Mouse (Mus musculus) layer of hippocampus, adult 9-11 months (tissue): ENCODE data around the gene Gm20388.
A peak's percentile ranks its signal among the peaks of the same experiment; 100 is the strongest.

Experiments used
- DNase-seq: peaks from one replicate; pipeline ENCODE4 v3.0.0; 2022

Gm20388 gene

GRCm38 (mm10) chr8:122229819-122230711 is 2319.4 kb downstream of the Gm20388 start:
- no peak for DNase-seq

GRCm38 (mm10) chr8:122230712-122231337 is 2320.2 kb downstream of the Gm20388 start:
- DNase-seq, result peak; percentile 40

GRCm38 (mm10) chr8:122234055-122234454 is 2323.4 kb downstream of the Gm20388 start:
- peak; percentile 75 for DNase-seq

DNA sequence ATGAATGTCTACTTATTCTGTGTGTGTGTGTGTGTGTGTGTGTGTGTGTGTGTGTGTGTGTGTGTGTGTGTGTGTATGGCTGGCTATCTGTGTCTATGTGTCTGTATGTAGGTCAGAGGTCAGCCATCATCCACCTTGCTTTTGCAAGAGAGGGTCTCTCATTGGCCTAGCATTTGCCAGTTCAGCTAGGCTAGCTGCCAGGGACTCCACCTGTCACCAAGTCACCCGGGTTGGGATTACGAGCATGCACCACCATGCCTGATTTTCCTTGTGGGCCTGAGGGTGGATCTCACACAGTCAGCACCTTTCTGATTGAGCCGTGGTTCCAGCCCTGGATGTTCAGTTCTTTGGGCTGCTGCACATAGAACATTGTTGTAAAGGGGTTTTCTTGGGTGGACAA is 2325.9 kb downstream of the Gm20388 start:
- no peak for DNase-seq

DNA sequence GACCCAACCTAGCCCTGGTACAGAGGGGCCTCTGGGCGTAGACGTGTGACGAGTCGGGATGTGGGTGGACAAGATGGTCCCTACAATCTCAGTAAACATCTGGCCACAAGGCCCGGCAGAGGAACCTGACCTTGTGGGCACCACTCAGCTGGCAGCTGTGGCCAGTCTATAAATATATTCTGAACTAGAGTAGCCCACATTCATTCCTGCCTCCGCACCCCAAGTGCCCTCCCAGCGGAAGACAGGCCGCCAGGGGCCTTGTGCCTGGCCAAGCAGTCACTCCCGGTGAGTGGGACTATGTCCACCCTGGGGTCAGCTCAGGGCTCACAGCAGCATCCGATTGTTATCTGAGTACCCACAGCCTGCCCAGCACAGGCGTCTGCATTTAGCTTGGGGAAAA is 2327.6 kb downstream of the Gm20388 start:
- DNase-seq, result no peak

- DNase-seq, result no peak
Observed at GRCm38 (mm10) chr8:122238731-122239130, 2328.1 kb downstream of the Gm20388 start.

- no peak for DNase-seq
Observed at GRCm38 (mm10) chr8:122240241-122241026, 2329.8 kb downstream of the Gm20388 start.

DNA sequence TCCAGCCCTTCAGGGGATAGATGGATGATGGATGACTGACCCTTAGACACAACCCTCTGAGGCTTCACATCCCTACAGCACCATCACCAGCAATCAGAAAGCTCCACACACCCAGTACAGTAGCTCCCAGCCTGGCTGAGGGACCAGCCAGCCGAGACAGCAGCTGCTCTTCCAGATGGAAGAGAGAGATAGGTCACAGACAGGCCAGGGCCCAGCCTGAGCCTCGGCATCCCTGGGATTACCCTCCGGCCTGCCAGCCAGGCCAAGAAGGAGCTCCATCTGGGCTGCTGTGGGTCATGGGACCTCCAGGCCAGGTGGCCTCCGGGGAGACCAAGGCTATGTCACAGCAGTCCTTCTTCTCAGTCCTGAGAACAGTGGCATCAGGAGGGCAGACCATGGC is 2332.7 kb downstream of the Gm20388 start:
- DNase-seq, result no peak

DNA sequence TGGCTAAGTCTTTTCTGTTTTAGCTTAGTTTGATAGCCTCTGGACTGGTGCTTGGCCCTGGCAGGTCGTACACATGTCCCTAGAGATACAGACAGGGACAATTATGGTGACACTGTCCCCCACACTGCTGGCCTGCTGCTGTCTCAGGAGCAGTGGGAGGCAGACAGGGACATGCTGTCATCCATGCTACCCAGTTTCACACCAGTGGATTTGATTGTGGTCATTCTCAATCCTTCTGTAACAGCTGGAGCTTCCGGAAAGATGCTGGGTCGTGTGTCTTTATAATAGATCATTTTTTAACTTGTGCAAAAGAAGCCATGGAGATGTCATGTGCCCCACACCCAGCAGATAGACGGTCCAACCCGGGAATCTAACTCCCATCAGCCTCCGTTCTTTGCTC is 2334.5 kb downstream of the Gm20388 start:
- no peak for DNase-seq

DNA sequence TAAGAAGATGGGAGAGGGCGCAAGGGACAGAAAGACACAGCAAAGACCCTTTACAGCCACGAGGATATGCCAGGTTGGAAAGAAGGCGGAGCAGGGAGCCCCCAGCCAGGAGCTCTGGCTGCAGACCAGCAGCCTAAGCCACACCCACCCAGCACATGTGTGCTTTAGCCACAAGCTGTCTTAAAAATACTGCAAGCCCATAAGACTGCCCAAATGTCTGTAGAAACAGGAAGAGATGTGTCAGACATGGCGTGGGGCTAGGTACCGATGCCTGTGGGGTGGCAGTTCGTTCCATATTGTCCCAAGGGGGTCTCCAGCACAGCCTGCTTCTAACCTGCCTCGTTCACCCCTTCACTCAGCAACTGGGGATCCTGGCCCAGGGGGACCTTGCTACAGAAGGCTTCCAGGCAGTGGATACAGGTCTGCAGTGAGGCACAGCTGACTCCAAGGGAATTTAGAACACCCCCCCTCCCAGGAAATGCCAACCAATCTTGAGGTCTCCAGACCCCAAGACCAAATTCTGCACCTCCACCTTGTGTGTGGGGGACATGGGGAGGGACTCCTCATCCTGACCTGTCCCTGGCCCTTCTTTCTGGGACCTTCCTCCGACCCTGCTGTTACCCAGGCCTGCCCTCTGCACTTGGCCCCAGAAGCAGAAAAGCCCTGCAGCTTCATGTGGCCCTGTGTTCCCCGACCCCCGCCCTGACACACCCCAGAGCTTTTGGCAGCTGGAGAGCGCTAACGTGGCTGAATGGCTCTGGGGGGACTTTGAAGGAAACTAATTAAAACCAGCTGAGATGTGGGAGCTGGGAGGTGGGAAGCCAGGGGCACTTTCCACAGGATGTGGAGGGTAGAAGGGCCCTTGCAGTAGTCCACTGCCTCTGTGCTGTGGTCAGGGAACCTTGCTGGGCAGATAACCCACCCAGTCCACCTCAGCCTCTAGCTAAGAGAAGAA is 2335.9 kb downstream of the Gm20388 start:
- no peak for DNase-seq

GRCm38 (mm10) chr8:122251739-122252138 is 2341.1 kb downstream of the Gm20388 start:
- no peak for DNase-seq

DNA sequence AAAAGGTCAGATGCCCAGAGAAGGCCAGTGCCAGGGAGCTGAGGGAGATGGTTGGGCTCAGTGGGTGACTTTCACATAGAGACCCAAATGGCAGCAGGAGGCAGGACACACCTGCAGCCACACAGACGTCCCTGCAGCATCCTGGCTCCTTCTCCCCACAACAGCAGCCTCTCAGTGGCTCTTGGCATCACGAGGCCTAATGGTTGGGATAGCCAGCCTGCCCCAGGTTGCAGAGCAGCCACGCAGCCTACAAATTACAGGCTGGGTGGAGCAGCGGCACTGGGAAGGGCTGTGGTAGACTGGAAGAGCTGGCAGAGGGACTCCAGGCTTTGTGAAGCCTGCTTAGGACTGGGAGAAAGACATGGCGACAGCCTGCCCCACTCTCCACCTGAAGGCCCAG is 2341.7 kb downstream of the Gm20388 start:
- DNase-seq, result no peak

- DNase-seq, result peak; percentile 52
Observed at GRCm38 (mm10) chr8:122259351-122259750, 2348.7 kb downstream of the Gm20388 start.

- no peak for DNase-seq
Observed at GRCm38 (mm10) chr8:122260755-122261154, 2350.1 kb downstream of the Gm20388 start.

- DNase-seq, result no peak
Observed at GRCm38 (mm10) chr8:122262835-122263234, 2352.2 kb downstream of the Gm20388 start.

- DNase-seq, result peak; percentile 57
Observed at GRCm38 (mm10) chr8:122264243-122264642, 2353.6 kb downstream of the Gm20388 start.

- DNase-seq, result no peak
Observed at GRCm38 (mm10) chr8:122265522-122265921, 2354.9 kb downstream of the Gm20388 start.

GRCm38 (mm10) chr8:122266867-122267266 is 2356.2 kb downstream of the Gm20388 start:
- no peak for DNase-seq

DNA sequence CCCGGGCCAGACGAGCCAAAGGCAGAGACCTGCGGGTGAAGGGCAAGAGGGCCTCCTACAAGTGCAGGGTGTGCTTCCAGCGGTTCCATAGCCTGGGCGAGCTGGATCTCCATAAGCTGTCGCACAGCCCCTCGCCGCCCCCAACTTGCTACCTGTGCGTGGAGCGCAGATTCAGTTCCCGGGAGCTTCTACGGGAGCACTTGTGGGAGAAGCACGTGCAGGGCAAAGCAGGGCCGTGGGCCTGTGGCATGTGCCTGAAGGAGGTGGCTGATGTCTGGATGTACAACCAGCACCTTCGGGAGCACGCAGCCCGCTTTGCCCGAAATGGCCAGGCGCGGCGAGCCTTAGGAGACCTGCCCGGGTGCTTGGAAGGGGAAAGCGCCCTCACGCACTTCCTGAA is 2358.2 kb downstream of the Gm20388 start:
- DNase-seq, result no peak

- peak; percentile 60 for DNase-seq
Observed at GRCm38 (mm10) chr8:122269404-122269803, 2358.8 kb downstream of the Gm20388 start.

- DNase-seq, result no peak
Observed at GRCm38 (mm10) chr8:122270555-122270954, 2359.9 kb downstream of the Gm20388 start.

- DNase-seq, result peak; percentile 62
Observed at GRCm38 (mm10) chr8:122273152-122273551, 2362.5 kb downstream of the Gm20388 start.
